In the genomic region with DNA sequence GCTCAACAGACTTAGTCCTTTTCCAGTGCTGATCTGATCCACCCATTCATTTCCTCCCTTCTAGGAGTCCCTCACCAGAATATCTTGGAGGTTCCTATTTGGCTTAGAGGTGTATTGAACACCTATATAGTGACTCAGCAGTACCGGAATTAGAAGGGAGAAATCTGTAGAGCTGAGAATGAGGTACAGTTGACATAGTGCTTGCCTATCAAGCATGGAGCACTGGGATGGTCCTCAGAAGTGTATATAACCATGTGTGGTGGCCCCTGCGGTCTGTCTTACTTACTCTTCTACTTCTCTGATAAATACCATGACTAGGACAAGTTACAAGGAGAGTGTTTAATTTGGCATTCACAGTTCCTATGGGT, we compare ENCODE assay signal across 8 mouse cellular contexts. TPM values are rescaled to one million over a fixed set of nuclear protein-coding genes. Genes with fewer than 3 reads are reported as not detected.
DNase-seq lines count a peak whose midpoint lies in the region; ATAC-seq and TF ChIP-seq lines count a peak whose summit lies in the region.

No protein-coding gene starts in this region.

- no peaks in the 10 kb centered on the region for H3K9me3 ChIP-seq in hindbrain, embryonic 11.5 days (ENCODE audit: control insufficient read depth, low read length)
- no peaks in the 10 kb centered on the region for H3K9me3 ChIP-seq in hindbrain, embryonic 12.5 days (replicated peaks)
- H3K9me3 ChIP-seq in MEL (replicated peaks; ENCODE audit: insufficient read depth, low read length): no peaks in the 10 kb centered on the region
- H3K9me3 ChIP-seq in liver, postnatal 0 days (ENCODE audit: low read length): no peaks in the 10 kb centered on the region

- no peaks in the 10 kb centered on the region for H3K36me3 ChIP-seq in hindbrain, embryonic 11.5 days (ENCODE audit: control insufficient read depth, insufficient read depth, low read length)
- no peaks in the 10 kb centered on the region for H3K36me3 ChIP-seq in hindbrain, embryonic 12.5 days
- H3K36me3 ChIP-seq in MEL (ENCODE audit: control insufficient read depth in 1 of 2, insufficient read depth in 2 of 2, low read length in 2 of 2): peaks cover 0 to 5% of the 10 kb centered on the region in 2 experiments; a peak in 2 of 4 replicates
- no peaks in the 10 kb centered on the region for H3K36me3 ChIP-seq in liver, postnatal 0 days (replicated peaks; ENCODE audit: insufficient read depth, low read length)

- H3K4me3 ChIP-seq in hindbrain, embryonic 11.5 days (ENCODE audit: low read depth, low read length): no peak overlapping the region
- no peak overlapping the region for H3K4me3 ChIP-seq in hindbrain, embryonic 12.5 days
- peak overlapping the region; percentile 38 to 49 for H3K4me3 ChIP-seq in MEL (ENCODE audit: control insufficient read depth in 1 of 2, insufficient read depth in 1 of 2, low read depth in 2 of 2, low read length in 2 of 2)
- H3K4me3 ChIP-seq in liver, postnatal 0 days (ENCODE audit: low read depth, low read length): peak overlapping the region; percentile 56; the same call in 1 of the 2 replicates

- H3K4me2 ChIP-seq in hindbrain, embryonic 11.5 days (replicated peaks; ENCODE audit: low read depth, low read length): no peak overlapping the region
- no peak overlapping the region for H3K4me2 ChIP-seq in hindbrain, embryonic 12.5 days (replicated peaks)
- peak overlapping the region; percentile 37 for H3K4me2 ChIP-seq in liver, postnatal 0 days (ENCODE audit: low read depth, low read length)

- no peak for DNase-seq in hindbrain, embryonic 11.5 days (ENCODE audit: low spot score)
- no peak for DNase-seq in MEL (ENCODE audit: low read depth, low spot score)
- DNase-seq in liver, postnatal 0 days: no peak
- no peak for DNase-seq in ovary, postnatal 10 days (ENCODE audit: low spot score)
- DNase-seq in gastrocnemius, postnatal 14 days: no peak
- no peak for DNase-seq in layer of hippocampus, postnatal 14 days (ENCODE audit: low spot score in 2 of 2)

- 73% methylated on average over 2 of the region's 2 CpGs for whole genome bisulfite sequencing in hindbrain, embryonic 11.5 days
- 89% methylated on average over 2 of the region's 2 CpGs for WGBS in hindbrain, embryonic 12.5 days
- WGBS in liver, postnatal 0 days (ENCODE audit: insufficient replicate concordance): 71% methylated on average over 2 of the region's 2 CpGs

- H3K79me2 ChIP-seq in MEL (ENCODE audit: control insufficient read depth, insufficient read depth, low read length, poor library complexity): no peaks in the 10 kb centered on the region

- H3K9ac ChIP-seq in hindbrain, embryonic 11.5 days (ENCODE audit: low read depth, low read length): no peak overlapping the region
- no peak overlapping the region for H3K9ac ChIP-seq in hindbrain, embryonic 12.5 days
- H3K9ac ChIP-seq in MEL (ENCODE audit: control insufficient read depth, low read depth, low read length, poor library complexity, severe bottlenecking): peak overlapping the region; percentile 29; the same call in 1 of the 2 replicates
- H3K9ac ChIP-seq in liver, postnatal 0 days (replicated peaks): no peak overlapping the region

- TF ChIP-seq EP300 in MEL (IDR thresholded peaks at IDR 0.05; ENCODE audit: low read depth in 1 of 2, low read length in 2 of 2): no peak
- no peak for TF ChIP-seq EP300 in liver, postnatal 0 days (IDR thresholded peaks at IDR 0.05; ENCODE audit: low read depth)

- peak; percentile 59 for ATAC-seq in hindbrain, embryonic 11.5 days (ENCODE audit: low FRiP score)
- ATAC-seq in hindbrain, embryonic 12.5 days (ENCODE audit: low FRiP score): no peak; the same call in 1 of the 2 replicates
- peak; percentile 62 for ATAC-seq in erythroid progenitor cell, adult 5-6 weeks (replicated peaks; ENCODE audit: low FRiP score, poor library complexity, severe bottlenecking)
- peak; percentile 37 for ATAC-seq in liver, postnatal 0 days

- no peak for TF ChIP-seq CTCF in MEL (IDR thresholded peaks at IDR 0.05 in 2 of 3, conservative IDR thresholded peaks at IDR 0.05 in 1 of 3; ENCODE audit: control insufficient read depth in 1 of 3, insufficient read depth in 1 of 3, low read depth in 2 of 3, low read length in 3 of 3, poor library complexity in 1 of 3, severe bottlenecking in 1 of 3)
- TF ChIP-seq CTCF in liver, postnatal 0 days (IDR thresholded peaks at IDR 0.05; ENCODE audit: low read depth): no peak

- no peak overlapping the region for H3K27ac ChIP-seq in hindbrain, embryonic 11.5 days (ENCODE audit: low read depth, low read length)
- H3K27ac ChIP-seq in hindbrain, embryonic 12.5 days: no peak overlapping the region
- peak overlapping the region; percentile 59 for H3K27ac ChIP-seq in MEL (ENCODE audit: control insufficient read depth, low read depth, low read length)
- peak overlapping the region; percentile 91 for H3K27ac ChIP-seq in liver, postnatal 0 days (ENCODE audit: low read depth)

- no peaks in the 10 kb centered on the region for H3K4me1 ChIP-seq in hindbrain, embryonic 11.5 days (replicated peaks; ENCODE audit: control insufficient read depth, insufficient read depth, low read length)
- no peaks in the 10 kb centered on the region for H3K4me1 ChIP-seq in hindbrain, embryonic 12.5 days
- peaks cover 0 to 4% of the 10 kb centered on the region in 2 experiments; a peak in 2 of 4 replicates for H3K4me1 ChIP-seq in MEL (ENCODE audit: control insufficient read depth in 1 of 2, insufficient read depth in 2 of 2, low read length in 2 of 2)
- peaks cover 8% of the 10 kb centered on the region for H3K4me1 ChIP-seq in liver, postnatal 0 days (ENCODE audit: insufficient read depth)

- TF ChIP-seq RAD21 in MEL (IDR thresholded peaks at IDR 0.05; ENCODE audit: low read depth, low read length): no peak

- intact Hi-C loops in gastrocnemius, postnatal 14 days (cut with DNase I; ENCODE audit: low total_unique reads): no loop called here

- no peaks in the 10 kb centered on the region for H3K27me3 ChIP-seq in hindbrain, embryonic 11.5 days (ENCODE audit: control insufficient read depth, insufficient read depth, low read length)
- no peaks in the 10 kb centered on the region for H3K27me3 ChIP-seq in hindbrain, embryonic 12.5 days
- H3K27me3 ChIP-seq in MEL (ENCODE audit: control insufficient read depth in 1 of 2, insufficient read depth in 2 of 2, low read length in 2 of 2): no peaks in the 10 kb centered on the region
- no peaks in the 10 kb centered on the region for H3K27me3 ChIP-seq in liver, postnatal 0 days (ENCODE audit: insufficient read depth, low read length)

- TF ChIP-seq POLR2A in MEL (IDR thresholded peaks at IDR 0.05; ENCODE audit: control insufficient read depth in 1 of 2, insufficient read depth in 1 of 2, low read depth in 1 of 2, low read length in 2 of 2, poor library complexity in 1 of 2): no peak; a peak in 1 of 4 replicates

RNA-seq across cellular contexts. Expression of a gene that starts 0.4 kb away (rescaled TPM):
- polyA plus RNA-seq in hindbrain, embryonic 11.5 days (2014; fragmentation: Nextera tagmentation; extraction: Ambion mirVana): 0.45 and 1.0 TPM in 2 replicates
- polyA plus RNA-seq in hindbrain, embryonic 12.5 days (2016; fragmentation: Nextera tagmentation; extraction: Ambion mirVana): 1.0 and 1.3 TPM in 2 replicates
- total RNA-seq in MEL (2012; rRNA removed): 4.8 and 5.0 TPM in 2 replicates
- 1 to 10 TPM in 1 of 2 experiments, not detected in 1; 6.9 TPM for polyA plus RNA-seq in MEL (2012; ENCODE audit: insufficient read depth in 1 of 2, insufficient read length in 2 of 2, low read depth in 1 of 2, low replicate concordance in 2 of 2, missing spikeins in 1 of 2)
- total RNA-seq in erythroid progenitor cell, adult 5-6 weeks (2015; ENCODE audit: low replicate concordance): 8.3 and 15.5 TPM in 2 replicates
- 11.5 and 22.8 TPM in 2 replicates for total RNA-seq in erythroid progenitor cell, adult 5-6 weeks (2017; ENCODE audit: low replicate concordance)
- polyA plus RNA-seq in liver, postnatal 0 days (2015; fragmentation: Nextera tagmentation; extraction: Ambion mirVana): 1.8 and 1.9 TPM in 2 replicates
- total RNA-seq in gastrocnemius, postnatal 14 days (2021): 1 to 10 TPM; 2.1 TPM
- total RNA-seq in layer of hippocampus, postnatal 14 days (2021): 1 to 10 TPM; 1.5 to 2.0 TPM

RNA-seq across cellular contexts. Expression of a gene that starts 16.1 kb away (rescaled TPM):
- polyA plus RNA-seq in hindbrain, embryonic 11.5 days (2014; fragmentation: Nextera tagmentation; extraction: Ambion mirVana): 0.07 and 0.11 TPM in 2 replicates
- polyA plus RNA-seq in hindbrain, embryonic 12.5 days (2016; fragmentation: Nextera tagmentation; extraction: Ambion mirVana): not detected in 2 replicates
- not detected in 2 replicates for total RNA-seq in MEL (2012; rRNA removed)
- polyA plus RNA-seq in MEL (2012; ENCODE audit: insufficient read depth in 1 of 2, insufficient read length in 2 of 2, low read depth in 1 of 2, low replicate concordance in 2 of 2, missing spikeins in 1 of 2): under 1 TPM in 1 of 2 experiments, not detected in 1; 0.04 TPM
- 6.5 and 8.0 TPM in 2 replicates for total RNA-seq in erythroid progenitor cell, adult 5-6 weeks (2015; ENCODE audit: low replicate concordance)
- total RNA-seq in erythroid progenitor cell, adult 5-6 weeks (2017; ENCODE audit: low replicate concordance): 1.3 and 2.7 TPM in 2 replicates
- 0.49 and 0.53 TPM in 2 replicates for polyA plus RNA-seq in liver, postnatal 0 days (2015; fragmentation: Nextera tagmentation; extraction: Ambion mirVana)
- not detected for total RNA-seq in gastrocnemius, postnatal 14 days (2021)
- total RNA-seq in layer of hippocampus, postnatal 14 days (2021): not detected

RNA-seq across cellular contexts. Expression of a gene that starts 24.3 kb away (rescaled TPM):
- polyA plus RNA-seq in hindbrain, embryonic 11.5 days (2014; fragmentation: Nextera tagmentation; extraction: Ambion mirVana): not detected in 2 replicates
- polyA plus RNA-seq in hindbrain, embryonic 12.5 days (2016; fragmentation: Nextera tagmentation; extraction: Ambion mirVana): not detected in 2 replicates
- total RNA-seq in MEL (2012; rRNA removed): 0.42 and 0.69 TPM in 2 replicates
- under 1 TPM in 1 of 2 experiments, not detected in 1; 0.74 TPM for polyA plus RNA-seq in MEL (2012; ENCODE audit: insufficient read depth in 1 of 2, insufficient read length in 2 of 2, low read depth in 1 of 2, low replicate concordance in 2 of 2, missing spikeins in 1 of 2)
- total RNA-seq in erythroid progenitor cell, adult 5-6 weeks (2015; ENCODE audit: low replicate concordance): not detected in 2 replicates
- not detected in 2 replicates for total RNA-seq in erythroid progenitor cell, adult 5-6 weeks (2017; ENCODE audit: low replicate concordance)
- 0.24 TPM in 1 of 2 replicates, not detected in the other for polyA plus RNA-seq in liver, postnatal 0 days (2015; fragmentation: Nextera tagmentation; extraction: Ambion mirVana)
- total RNA-seq in gastrocnemius, postnatal 14 days (2021): under 1 TPM; 0.14 to 0.24 TPM
- not detected for total RNA-seq in layer of hippocampus, postnatal 14 days (2021)

RNA-seq across cellular contexts. Expression of a gene that starts 38.3 kb away (rescaled TPM):
- polyA plus RNA-seq in hindbrain, embryonic 11.5 days (2014; fragmentation: Nextera tagmentation; extraction: Ambion mirVana): 2.1 and 3.2 TPM in 2 replicates
- 3.4 and 4.2 TPM in 2 replicates for polyA plus RNA-seq in hindbrain, embryonic 12.5 days (2016; fragmentation: Nextera tagmentation; extraction: Ambion mirVana)
- not detected in 2 replicates for total RNA-seq in MEL (2012; rRNA removed)
- polyA plus RNA-seq in MEL (2012; ENCODE audit: insufficient read depth in 1 of 2, insufficient read length in 2 of 2, low read depth in 1 of 2, low replicate concordance in 2 of 2, missing spikeins in 1 of 2): under 1 TPM in 1 of 2 experiments, not detected in 1; 0.14 TPM
- total RNA-seq in erythroid progenitor cell, adult 5-6 weeks (2015; ENCODE audit: low replicate concordance): 31.0 and 59.5 TPM in 2 replicates
- 19.6 and 27.3 TPM in 2 replicates for total RNA-seq in erythroid progenitor cell, adult 5-6 weeks (2017; ENCODE audit: low replicate concordance)
- 5.7 and 6.7 TPM in 2 replicates for polyA plus RNA-seq in liver, postnatal 0 days (2015; fragmentation: Nextera tagmentation; extraction: Ambion mirVana)
- 1 to 10 TPM; 2.5 TPM for total RNA-seq in gastrocnemius, postnatal 14 days (2021)
- 1 to 10 TPM; 2.0 to 2.1 TPM for total RNA-seq in layer of hippocampus, postnatal 14 days (2021)

RNA-seq across cellular contexts. Expression of a gene that starts 47.1 kb away (rescaled TPM):
- polyA plus RNA-seq in hindbrain, embryonic 11.5 days (2014; fragmentation: Nextera tagmentation; extraction: Ambion mirVana): 0.11 and 0.32 TPM in 2 replicates
- polyA plus RNA-seq in hindbrain, embryonic 12.5 days (2016; fragmentation: Nextera tagmentation; extraction: Ambion mirVana): not detected in 2 replicates
- total RNA-seq in MEL (2012; rRNA removed): 0.12 and 0.13 TPM in 2 replicates
- not detected for polyA plus RNA-seq in MEL (2012; ENCODE audit: insufficient read depth in 1 of 2, insufficient read length in 2 of 2, low read depth in 1 of 2, low replicate concordance in 2 of 2, missing spikeins in 1 of 2)
- not detected in 2 replicates for total RNA-seq in erythroid progenitor cell, adult 5-6 weeks (2015; ENCODE audit: low replicate concordance)
- 0.39 TPM in 1 of 2 replicates, not detected in the other for total RNA-seq in erythroid progenitor cell, adult 5-6 weeks (2017; ENCODE audit: low replicate concordance)
- polyA plus RNA-seq in liver, postnatal 0 days (2015; fragmentation: Nextera tagmentation; extraction: Ambion mirVana): 0.38 and 0.50 TPM in 2 replicates
- under 1 TPM in 1 of 2 experiments, not detected in 1; 0.16 TPM for total RNA-seq in gastrocnemius, postnatal 14 days (2021)
- total RNA-seq in layer of hippocampus, postnatal 14 days (2021): not detected

Comparison
In these comparisons a context has a peak if more than half of its experiments do, and no peak if none do; other contexts are left out.
1. H3K27ac ChIP-seq: peak in MEL (single experiment) and liver, postnatal 0 days (single experiment); none in hindbrain, embryonic 11.5 days (single experiment) and hindbrain, embryonic 12.5 days (single experiment).
2. H3K4me3 ChIP-seq: peak in MEL (2 of 2) and liver, postnatal 0 days (single experiment); none in hindbrain, embryonic 11.5 days (single experiment) and hindbrain, embryonic 12.5 days (single experiment).